Mouse (Mus musculus) CH12.LX (cell line): ENCODE results near the gene Ablim2.

ENCODE experiments used
- CTCF ChIP-seq, 2 experiments: IDR thresholded peaks in 1 of 2; conservative IDR thresholded peaks in 1 of 2; 2 replicates each; pipeline ENCODE4 v1.5.1; 2011 to 2012; ENCODE audit warnings: low read depth in 2 of 2, low read length in 2 of 2, improper control_type of control experiment in 1 of 2, inconsistent platforms in 1 of 2, mild to moderate bottlenecking in 1 of 2, moderate library complexity in 1 of 2
- EP300 ChIP-seq: IDR thresholded peaks from 2 replicates; pipeline ENCODE4 v1.6.1; 2011; ENCODE audit warnings: low read length, improper control_type of control experiment
- HCFC1 ChIP-seq: IDR thresholded peaks from 2 replicates; pipeline ENCODE4 v1.6.1; 2012; ENCODE audit warnings: low read depth, mild to moderate bottlenecking, inconsistent platforms, low read length, improper control_type of control experiment
- POLR2A ChIP-seq: IDR thresholded peaks from 2 replicates; pipeline ENCODE4 v1.6.1; 2011; ENCODE audit warnings: low read depth, mild to moderate bottlenecking, improper control_type of control experiment, low read length
- TBP ChIP-seq: conservative IDR thresholded peaks from 2 replicates; pipeline ENCODE4 v1.6.1; 2011; ENCODE audit warnings: low read depth, low read length, improper control_type of control experiment
- USF2 ChIP-seq: conservative IDR thresholded peaks from 2 replicates; pipeline ENCODE4 v1.6.1; 2011; ENCODE audit warnings: low read depth, low read length, improper control_type of control experiment

DNA sequence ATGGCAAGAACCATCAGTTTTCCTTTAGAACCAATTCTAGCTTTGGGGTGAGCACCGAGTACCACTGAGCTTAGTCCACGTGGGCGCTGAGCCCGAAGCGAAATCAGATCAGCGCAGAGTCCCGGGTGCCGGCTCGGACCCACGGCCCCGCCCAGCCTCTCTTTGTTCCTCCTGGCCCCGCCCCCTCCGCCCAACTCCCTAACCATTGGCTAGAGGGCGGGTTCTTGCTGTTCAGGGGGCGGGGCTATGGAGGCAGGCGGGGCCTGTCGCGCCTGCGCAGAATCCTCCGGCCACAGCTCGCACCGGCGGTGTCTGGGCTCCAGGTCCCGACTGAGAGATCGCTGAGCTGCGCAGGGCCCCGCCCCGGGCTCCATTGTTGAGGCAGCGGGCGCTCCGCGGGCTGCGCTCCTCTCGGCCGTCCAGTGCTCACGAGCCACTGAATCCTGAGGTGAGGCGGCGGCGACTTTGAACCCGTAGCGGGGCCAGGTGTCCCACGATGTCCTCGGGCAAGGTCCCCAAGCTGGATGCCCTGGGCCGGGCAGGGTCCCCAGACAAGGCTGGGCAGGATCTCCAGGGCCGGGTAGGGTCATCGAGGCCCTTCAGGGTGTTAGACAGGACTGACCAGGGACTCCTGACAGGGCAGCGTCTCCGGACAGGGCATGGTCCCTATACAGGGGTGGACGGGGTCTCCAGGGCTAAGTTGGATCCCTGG is 135.6 kb downstream of the Ablim2 start, which contains the start of gene Afap1:
- TF ChIP-seq USF2 (no peak), HCFC1 (no peak), CTCF (conservative IDR thresholded peaks at IDR 0.05 in 1 of 2, IDR thresholded peaks at IDR 0.05 in 1 of 2; ENCODE audit: low read depth in 2 of 2, low read length in 2 of 2) (no peak), EP300 (no peak), POLR2A (peak; percentile 76), TBP (no peak)
